Comparison of ENCODE assay signal across 17 mouse cellular contexts in genomic region chr11:63136836-63137416, GRCm38 (mm10). TPM values are rescaled to one million over a fixed set of nuclear protein-coding genes. Genes with fewer than 3 reads are reported as not detected.
DNase-seq lines count a peak whose midpoint lies in the region; ATAC-seq and TF ChIP-seq lines count a peak whose summit lies in the region.
"Had no signal": no experiment of that assay in that cellular context is flagged by ENCODE, and none has a peak within 500 bp of the region (broad histone marks: within the 10 kb centered on the region; RNA-seq: fewer than 3 reads in every experiment).

No protein-coding gene starts in this region.

- DNase-seq in gastrocnemius, adult 2 months: no peak
- no peak for DNase-seq in gastrocnemius, postnatal 36 days
- no peak for DNase-seq in hindbrain, embryonic 14.5 days (ENCODE audit: low spot score)
- no peak for DNase-seq in lung, postnatal 0 days (ENCODE audit: low spot score)
- DNase-seq in lung, postnatal 25 days (ENCODE audit: low spot score): no peak
- DNase-seq in spleen, postnatal 14 days (ENCODE audit: low spot score in 2 of 2): no peak
- DNase-seq: cerebellum, adult 2 months; cerebellum, postnatal 25 days had no signal

- 0 out of 2 replicates have a peak overlapping the region, but pooled peaks have one; percentile 28 for H3K9ac ChIP-seq in hindbrain, embryonic 12.5 days
- H3K9ac ChIP-seq in hindbrain, embryonic 14.5 days: no peak overlapping the region
- no peak overlapping the region for H3K9ac ChIP-seq in lung, postnatal 0 days (replicated peaks; ENCODE audit: low read depth)
- H3K9ac ChIP-seq in midbrain, embryonic 15.5 days: no peak overlapping the region
- H3K9ac ChIP-seq: heart, embryonic 15.5 days; midbrain, embryonic 12.5 days had no signal

- H3K4me2 ChIP-seq in hindbrain, embryonic 12.5 days (replicated peaks): no peak overlapping the region
- H3K4me2 ChIP-seq in hindbrain, embryonic 14.5 days (replicated peaks): no peak overlapping the region
- H3K4me2 ChIP-seq in lung, postnatal 0 days (replicated peaks; ENCODE audit: low read depth, low read length): no peak overlapping the region
- no peak overlapping the region for H3K4me2 ChIP-seq in midbrain, embryonic 15.5 days
- H3K4me2 ChIP-seq: midbrain, embryonic 12.5 days had no signal

- intact Hi-C loops in gastrocnemius, adult 2 months (cut with DNase I): no loop called here
- intact Hi-C loops in gastrocnemius, postnatal 36 days (cut with DNase I): loop anchor here (10.0 kb wide), 1 partner anchor 382 kb away; the partner anchor contains the start of gene Gm10428

- H3K4me3 ChIP-seq in gastrocnemius, adult 2 months: peak overlapping the region; percentile 43
- no peak overlapping the region for H3K4me3 ChIP-seq in hindbrain, embryonic 12.5 days
- no peak overlapping the region for H3K4me3 ChIP-seq in hindbrain, embryonic 14.5 days (replicated peaks; ENCODE audit: low read length)
- no peak overlapping the region for H3K4me3 ChIP-seq in lung, postnatal 0 days (ENCODE audit: low read depth, low read length)
- H3K4me3 ChIP-seq in midbrain, embryonic 15.5 days: no peak overlapping the region
- H3K4me3 ChIP-seq: heart, embryonic 15.5 days; midbrain, embryonic 12.5 days had no signal

- no peak for TF ChIP-seq CTCF in gastrocnemius, adult 2 months (IDR thresholded peaks at IDR 0.05)
- no peak for TF ChIP-seq CTCF in lung, postnatal 0 days (IDR thresholded peaks at IDR 0.05)

- peak overlapping the region; percentile 91 for H3K27ac ChIP-seq in gastrocnemius, adult 2 months
- H3K27ac ChIP-seq in hindbrain, embryonic 12.5 days: no peak overlapping the region
- H3K27ac ChIP-seq in hindbrain, embryonic 14.5 days: no peak overlapping the region
- peak overlapping the region; percentile 86 for H3K27ac ChIP-seq in lung, postnatal 0 days (ENCODE audit: low read length)
- H3K27ac ChIP-seq in midbrain, embryonic 15.5 days: no peak overlapping the region
- H3K27ac ChIP-seq: midbrain, embryonic 12.5 days had no signal

- H3K4me1 ChIP-seq in hindbrain, embryonic 12.5 days: peaks cover 14% of the 10 kb centered on the region
- H3K4me1 ChIP-seq in hindbrain, embryonic 14.5 days (replicated peaks; ENCODE audit: control insufficient read depth, insufficient read depth, low read length): peaks cover 11% of the 10 kb centered on the region; the same call in 1 of the 2 replicates
- H3K4me1 ChIP-seq in lung, postnatal 0 days (ENCODE audit: insufficient read depth, low read depth, low read length): peaks cover 21% of the 10 kb centered on the region
- H3K4me1 ChIP-seq in midbrain, embryonic 15.5 days: peaks cover 14% of the 10 kb centered on the region

- 0 out of 2 replicates have a peak, but pooled peaks cover 3% of the 10 kb centered on the region for H3K36me3 ChIP-seq in hindbrain, embryonic 12.5 days
- H3K36me3 ChIP-seq in hindbrain, embryonic 14.5 days (replicated peaks; ENCODE audit: control insufficient read depth, insufficient read depth): no peaks in the 10 kb centered on the region
- H3K36me3 ChIP-seq in lung, postnatal 0 days (ENCODE audit: insufficient read depth, low read length): peaks cover 52% of the 10 kb centered on the region
- H3K36me3 ChIP-seq in midbrain, embryonic 15.5 days (replicated peaks): no peaks in the 10 kb centered on the region
- H3K36me3 ChIP-seq: midbrain, embryonic 12.5 days had no signal

- TF ChIP-seq EP300 in lung, postnatal 0 days (IDR thresholded peaks at IDR 0.05): no peak

- WGBS in hindbrain, embryonic 12.5 days: 65% methylated on average over 4 of the region's 4 CpGs
- 69% methylated on average over 4 of the region's 4 CpGs for WGBS in hindbrain, embryonic 14.5 days
- WGBS in lung, postnatal 0 days: 76% methylated on average over 4 of the region's 4 CpGs
- 58% methylated on average over 4 of the region's 4 CpGs for WGBS in midbrain, embryonic 15.5 days

- H3K9me3 ChIP-seq in hindbrain, embryonic 12.5 days (replicated peaks): no peaks in the 10 kb centered on the region
- no peaks in the 10 kb centered on the region for H3K9me3 ChIP-seq in hindbrain, embryonic 14.5 days (ENCODE audit: control insufficient read depth, low read length)
- no peaks in the 10 kb centered on the region for H3K9me3 ChIP-seq in lung, postnatal 0 days (ENCODE audit: low read length)
- H3K9me3 ChIP-seq in midbrain, embryonic 15.5 days: no peaks in the 10 kb centered on the region
- H3K9me3 ChIP-seq: heart, embryonic 15.5 days; midbrain, embryonic 12.5 days had no signal

- peaks cover 38% of the 10 kb centered on the region for H3K27me3 ChIP-seq in hindbrain, embryonic 12.5 days
- H3K27me3 ChIP-seq in hindbrain, embryonic 14.5 days (ENCODE audit: control insufficient read depth, insufficient read depth, low read length): peaks cover 29% of the 10 kb centered on the region
- no peaks in the 10 kb centered on the region for H3K27me3 ChIP-seq in lung, postnatal 0 days (replicated peaks; ENCODE audit: insufficient read depth, low read length)
- peaks cover 33% of the 10 kb centered on the region for H3K27me3 ChIP-seq in midbrain, embryonic 15.5 days (replicated peaks)

- ATAC-seq in hindbrain, embryonic 12.5 days (ENCODE audit: low FRiP score): no peak
- no peak for ATAC-seq in hindbrain, embryonic 14.5 days (ENCODE audit: low FRiP score)
- no peak for ATAC-seq in lung, postnatal 0 days
- ATAC-seq in midbrain, embryonic 15.5 days (replicated peaks): no peak
- ATAC-seq: forebrain, embryonic 14.5 days; inflammation-experienced regulatory T-cells, adult 6 months had no signal

RNA-seq across cellular contexts. Expression of gene Pmp22, which starts 8.1 kb away (rescaled TPM):
- 10 to 100 TPM; 28.8 to 43.1 TPM for total RNA-seq in gastrocnemius, adult 2 months (2021)
- total RNA-seq in gastrocnemius, postnatal 36 days (2021): 10 to 100 TPM; 36.3 to 69.3 TPM
- 68.7 and 76.0 TPM in 2 replicates for polyA plus RNA-seq in hindbrain, embryonic 12.5 days (2016; fragmentation: Nextera tagmentation; extraction: Ambion mirVana)
- polyA plus RNA-seq in hindbrain, embryonic 14.5 days (2014; fragmentation: Nextera tagmentation; extraction: Ambion mirVana): 39.7 and 41.1 TPM in 2 replicates
- polyA plus RNA-seq in lung, postnatal 0 days (2015; fragmentation: Nextera tagmentation; extraction: Ambion mirVana): 523 and 539 TPM in 2 replicates
- polyA plus RNA-seq in midbrain, embryonic 15.5 days (2015; fragmentation: Nextera tagmentation; extraction: Ambion mirVana): 24.3 and 33.7 TPM in 2 replicates
- total RNA-seq: granulocyte monocyte progenitor cell, adult 5-6 weeks; monocyte, adult 5-6 weeks; neutrophil, adult 5-6 weeks had no signal
- polyA plus RNA-seq: inflammation-experienced regulatory T-cells, adult 6 months had no signal

Comparison
In these comparisons a context has a peak if more than half of its experiments do, and no peak if none do; other contexts are left out.
1. H3K27ac ChIP-seq: peak in gastrocnemius, adult 2 months (single experiment) and lung, postnatal 0 days (single experiment); none in hindbrain, embryonic 12.5 days (single experiment), hindbrain, embryonic 14.5 days (single experiment) and midbrain, embryonic 15.5 days (single experiment).